Mouse (Mus musculus): ENCODE results near the gene Nxpe4. TPM values are rescaled to one million over a fixed set of nuclear protein-coding genes. Genes with fewer than 3 reads are reported as not detected.

The Nxpe4 gene
- total and polyA plus RNA-seq, 3 experiments: 9.2 to 14.9 TPM; not detected in 1

DNA sequence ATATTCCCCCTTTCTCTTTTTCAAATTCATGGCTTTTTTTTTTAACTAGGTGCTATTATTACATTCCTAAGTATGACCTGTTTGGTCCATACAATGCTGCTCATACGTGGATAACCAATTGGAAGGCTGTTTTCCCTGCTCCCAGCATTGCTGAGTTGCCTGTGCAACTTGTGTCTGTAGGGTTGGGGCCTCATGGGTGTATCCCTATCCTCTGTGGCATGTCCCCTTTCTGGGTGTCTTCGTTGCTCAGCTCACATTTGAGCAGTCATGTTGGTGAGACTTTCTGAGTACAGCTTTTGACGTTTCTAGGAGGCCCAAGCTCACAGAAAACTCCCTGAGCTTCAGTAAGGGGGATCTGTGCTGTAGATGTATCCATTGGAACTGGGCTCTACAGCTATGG, 242.9 kb downstream of the Nxpe4 start:
- Histone ChIP-seq H3K9me3 (replicated peaks; ENCODE audit: insufficient read depth, low read length) (no peaks in the 10 kb centered on the region), H3K9ac (ENCODE audit: control insufficient read depth, low read depth, low read length, poor library complexity, severe bottlenecking) (no peak overlapping the region), H3K36me3 (ENCODE audit: control insufficient read depth in 1 of 2, insufficient read depth in 2 of 2, low read length in 2 of 2) (no peaks in the 10 kb centered on the region; a peak in 1 of 4 replicates), H3K4me3 (ENCODE audit: control insufficient read depth in 1 of 2, insufficient read depth in 1 of 2, low read depth in 2 of 2, low read length in 2 of 2) (no peak overlapping the region), H3K27me3 (ENCODE audit: control insufficient read depth in 1 of 2, insufficient read depth in 2 of 2, low read length in 2 of 2) (no peaks in the 10 kb centered on the region), H3K79me2 (ENCODE audit: control insufficient read depth, insufficient read depth, low read length, poor library complexity) (no peaks in the 10 kb centered on the region), H3K27ac (ENCODE audit: control insufficient read depth, low read depth, low read length) (no peak overlapping the region), H3K4me1 (ENCODE audit: control insufficient read depth in 1 of 2, insufficient read depth in 2 of 2, low read length in 2 of 2) (no peaks in the 10 kb centered on the region)
- no peak for DNase-seq (ENCODE audit: low read depth, low spot score)
- TF ChIP-seq SIN3A (IDR thresholded peaks at IDR 0.05; ENCODE audit: low read length): no peak
- no peak for TF ChIP-seq ZKSCAN1 (IDR thresholded peaks at IDR 0.05; ENCODE audit: low read depth, low read length)
- TF ChIP-seq RAD21 (IDR thresholded peaks at IDR 0.05; ENCODE audit: low read depth, low read length): no peak
- no peak for TF ChIP-seq POLR2A (IDR thresholded peaks at IDR 0.05; ENCODE audit: control insufficient read depth in 1 of 2, insufficient read depth in 1 of 2, low read depth in 1 of 2, low read length in 2 of 2, poor library complexity in 1 of 2)
- TF ChIP-seq EP300 (IDR thresholded peaks at IDR 0.05; ENCODE audit: low read depth in 1 of 2, low read length in 2 of 2): no peak
- no peak for TF ChIP-seq TBP (IDR thresholded peaks at IDR 0.05; ENCODE audit: low read depth, low read length)
- TF ChIP-seq CTCF (IDR thresholded peaks at IDR 0.05 in 2 of 3, conservative IDR thresholded peaks at IDR 0.05 in 1 of 3; ENCODE audit: control insufficient read depth in 1 of 3, insufficient read depth in 1 of 3, low read depth in 2 of 3, low read length in 3 of 3, poor library complexity in 1 of 3, severe bottlenecking in 1 of 3): no peak
- TF ChIP-seq POLR2AphosphoS2 (IDR thresholded peaks at IDR 0.05; ENCODE audit: low read length): no peak
- no peak for TF ChIP-seq MAX (IDR thresholded peaks at IDR 0.05; ENCODE audit: low read length)
- no peak for TF ChIP-seq SMC3 (IDR thresholded peaks at IDR 0.05; ENCODE audit: low read depth, low read length)
- no peak for TF ChIP-seq TAL1 (IDR thresholded peaks at IDR 0.05; ENCODE audit: low read length)
- TF ChIP-seq MEF2A (IDR thresholded peaks at IDR 0.05; ENCODE audit: extremely low read depth, insufficient replicate concordance, low read depth, low read length, poor library complexity, severe bottlenecking): no peak
- no peak for TF ChIP-seq TCF12 (IDR thresholded peaks at IDR 0.05; ENCODE audit: low read depth, low read length)
- TF ChIP-seq ETS1 (IDR thresholded peaks at IDR 0.05; ENCODE audit: low read depth, low read length): no peak
- TF ChIP-seq ZMIZ1 (IDR thresholded peaks at IDR 0.05; ENCODE audit: low read depth, low read length): no peak
- no peak for TF ChIP-seq MYB (IDR thresholded peaks at IDR 0.05; ENCODE audit: low read depth, low read length)
- no peak for TF ChIP-seq HCFC1 (IDR thresholded peaks at IDR 0.05; ENCODE audit: low read depth, low read length)
- TF ChIP-seq GATA1 (IDR thresholded peaks at IDR 0.05; ENCODE audit: low read depth, low read length): no peak
- no peak for TF ChIP-seq ELF1 (IDR thresholded peaks at IDR 0.05; ENCODE audit: low read depth, low read length)
- TF ChIP-seq RCOR1 (IDR thresholded peaks at IDR 0.05; ENCODE audit: low read depth, low read length): no peak

DNA sequence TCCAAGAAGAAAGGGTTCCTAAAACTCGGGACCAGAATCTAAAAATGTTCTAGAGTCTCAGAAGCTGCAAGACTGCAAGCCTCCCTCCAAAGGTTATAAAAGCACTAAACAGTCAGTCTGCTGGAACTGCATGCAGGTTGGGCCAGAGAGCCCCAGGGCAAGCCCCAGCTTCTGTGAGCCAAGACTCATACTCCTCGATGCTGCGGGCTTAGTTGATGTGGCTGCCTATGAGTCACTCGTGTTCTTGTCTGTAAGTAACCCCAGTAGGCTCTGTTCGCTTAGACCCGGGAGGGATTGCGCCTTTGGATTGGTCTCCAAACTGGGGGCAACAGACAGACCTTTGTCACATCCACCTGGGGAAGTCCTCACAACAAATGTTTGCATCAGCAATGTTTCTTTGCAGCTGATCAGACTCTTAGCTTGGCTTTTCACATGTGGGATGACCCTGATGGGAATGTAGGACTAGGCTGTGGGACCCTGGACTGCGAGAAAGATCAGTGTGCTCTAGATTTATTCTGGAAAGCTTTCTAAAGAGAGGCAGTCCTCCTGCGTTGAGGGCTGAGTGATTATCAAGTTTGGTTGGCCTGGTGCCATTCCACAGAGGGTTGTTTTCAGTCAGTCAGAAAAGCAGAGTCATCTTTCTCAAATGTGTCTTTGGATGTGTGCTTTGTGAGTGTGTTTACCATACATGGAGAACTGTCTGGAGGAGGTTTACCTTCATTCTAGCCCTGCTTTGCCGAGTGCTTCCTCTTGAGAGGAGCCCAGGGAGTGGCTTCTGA, 245.9 kb downstream of the Nxpe4 start:
- Histone ChIP-seq H3K27ac (ENCODE audit: control insufficient read depth, low read depth, low read length) (no peak overlapping the region), H3K36me3 (ENCODE audit: control insufficient read depth in 1 of 2, insufficient read depth in 2 of 2, low read length in 2 of 2) (no peaks in the 10 kb centered on the region), H3K4me3 (ENCODE audit: control insufficient read depth in 1 of 2, insufficient read depth in 1 of 2, low read depth in 2 of 2, low read length in 2 of 2) (no peak overlapping the region), H3K79me2 (ENCODE audit: control insufficient read depth, insufficient read depth, low read length, poor library complexity) (no peaks in the 10 kb centered on the region), H3K9me3 (replicated peaks; ENCODE audit: insufficient read depth, low read length) (no peaks in the 10 kb centered on the region), H3K27me3 (ENCODE audit: control insufficient read depth in 1 of 2, insufficient read depth in 2 of 2, low read length in 2 of 2) (no peaks in the 10 kb centered on the region), H3K4me1 (ENCODE audit: control insufficient read depth in 1 of 2, insufficient read depth in 2 of 2, low read length in 2 of 2) (no peaks in the 10 kb centered on the region; a peak in 1 of 4 replicates), H3K9ac (ENCODE audit: control insufficient read depth, low read depth, low read length, poor library complexity, severe bottlenecking) (no peak overlapping the region)
- TF ChIP-seq ZC3H11A (IDR thresholded peaks at IDR 0.05; ENCODE audit: low read depth, low read length) (no peak), MXI1 (IDR thresholded peaks at IDR 0.05; ENCODE audit: low read depth, low read length) (no peak), JUND (IDR thresholded peaks at IDR 0.05; ENCODE audit: low read depth, low read length) (no peak), POLR2AphosphoS2 (IDR thresholded peaks at IDR 0.05; ENCODE audit: low read length) (no peak), POLR2AphosphoS5 (IDR thresholded peaks at IDR 0.05; ENCODE audit: borderline replicate concordance, low read depth, low read length) (no peak), KAT2A (conservative IDR thresholded peaks at IDR 0.05; ENCODE audit: low read depth, low read length) (no peak), RAD21 (IDR thresholded peaks at IDR 0.05; ENCODE audit: low read depth, low read length) (no peak), MYC (IDR thresholded peaks at IDR 0.05; ENCODE audit: low read depth, low read length) (no peak), TBP (IDR thresholded peaks at IDR 0.05; ENCODE audit: low read depth, low read length) (no peak), ETS1 (IDR thresholded peaks at IDR 0.05; ENCODE audit: low read depth, low read length) (no peak), HCFC1 (IDR thresholded peaks at IDR 0.05; ENCODE audit: low read depth, low read length) (no peak), ZKSCAN1 (IDR thresholded peaks at IDR 0.05; ENCODE audit: low read depth, low read length) (no peak)
- peak; percentile 40 for DNase-seq (ENCODE audit: low read depth, low spot score)
